Mouse (Mus musculus) thymus, adult 2 months (tissue): Measurements from ENCODE around the gene Fam84a. TPM values are rescaled to one million over a fixed set of nuclear protein-coding genes. Genes with fewer than 3 reads are reported as not detected.

Experiments
- DNase-seq: peaks from one replicate; pipeline ENCODE4 v3.0.0; 2021
- H3K27ac ChIP-seq: fragments of 200-500 bp; 2 replicates; pipeline ENCODE4 v1.5.1; 2012; ENCODE audit warnings: low read length, control low read depth; ENCODE audit not compliant: control insufficient read depth, insufficient read depth
- H3K27me3 ChIP-seq: fragments of 200-500 bp; 2 replicates; pipeline ENCODE4 v1.6.1; 2012; ENCODE audit warnings: mild to moderate bottlenecking, low read length, moderate library complexity, mixed read lengths; ENCODE audit not compliant: control insufficient read depth, insufficient read depth
- H3K36me3 ChIP-seq: fragments of 200-500 bp; 2 replicates; pipeline ENCODE4 v1.6.1; 2012; ENCODE audit warnings: mild to moderate bottlenecking, low read length, moderate library complexity; ENCODE audit not compliant: control insufficient read depth, insufficient read depth
- H3K4me1 ChIP-seq: fragments of 200-500 bp; replicated peaks from 2 replicates; pipeline ENCODE4 v1.6.1; 2012; ENCODE audit warnings: low read length; ENCODE audit not compliant: control insufficient read depth, insufficient read depth
- H3K4me3 ChIP-seq: fragments of 200-500 bp; 2 replicates; pipeline ENCODE4 v1.5.1; 2012; ENCODE audit warnings: mild to moderate bottlenecking, low read length, control low read depth, moderate library complexity; ENCODE audit not compliant: control insufficient read depth, insufficient read depth
- CTCF ChIP-seq: fragments of 200-500 bp; IDR thresholded peaks from 2 replicates; pipeline ENCODE4 v1.5.1; 2012; ENCODE audit warnings: mild to moderate bottlenecking, control low read depth, low read length, moderate library complexity, borderline replicate concordance; ENCODE audit not compliant: control insufficient read depth, poor library complexity, insufficient read depth; ENCODE audit errors: extremely low read depth
- POLR2A ChIP-seq: fragments of 200-500 bp; IDR thresholded peaks from 2 replicates; pipeline ENCODE4 v1.6.1; 2012; ENCODE audit warnings: mild to moderate bottlenecking, low read length, control low read depth, moderate library complexity; ENCODE audit not compliant: control insufficient read depth, poor library complexity, insufficient read depth; ENCODE audit errors: extremely low read depth
- whole genome bisulfite sequencing: fragments of 180-500 bp; shearing (Covaris S2); methylation state at CpG from one replicate; pipeline ENCODE4 v1.1.7; 2018; 5-methylcytosine and 5-hydroxymethylcytosine counted together
- polyA plus RNA-seq: library from polyadenylated mRNA; depleted of rRNA; stranded (reverse); fragments of >200 nt; gene quantifications from 2 replicates; pipeline ENCODE4 v1.2.3, GENCODE M21; 2012; rRNA removed

Gene Fam84a
- polyA plus RNA-seq: 1.2 and 1.5 TPM in 2 replicates

DNA sequence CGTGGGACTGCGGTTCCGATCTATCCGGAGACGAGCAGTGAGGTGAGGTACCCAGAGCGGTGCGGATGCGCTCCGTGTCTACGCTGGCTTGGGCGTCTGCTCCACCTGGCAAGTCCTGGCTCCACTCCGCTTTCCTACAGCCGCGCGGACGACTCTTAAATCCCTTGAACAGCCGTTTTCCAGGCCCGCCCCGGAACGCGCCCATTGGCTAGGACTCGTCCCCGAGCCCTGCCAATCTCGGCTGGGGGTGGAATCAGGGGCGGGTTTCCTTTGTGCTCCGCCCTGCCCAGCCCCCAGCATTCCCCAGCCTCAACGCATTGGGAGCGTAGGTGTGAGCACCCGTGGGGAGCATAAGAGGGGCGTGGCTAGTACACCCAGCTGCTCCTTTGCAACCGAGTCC is at the start of gene Fam84a:
Fam84a (minus strand) TSS at position 134 of the 400 bp plus-strand sequence.
- WGBS: 6% methylated on average over 31 of the region's 31 CpGs

DNA sequence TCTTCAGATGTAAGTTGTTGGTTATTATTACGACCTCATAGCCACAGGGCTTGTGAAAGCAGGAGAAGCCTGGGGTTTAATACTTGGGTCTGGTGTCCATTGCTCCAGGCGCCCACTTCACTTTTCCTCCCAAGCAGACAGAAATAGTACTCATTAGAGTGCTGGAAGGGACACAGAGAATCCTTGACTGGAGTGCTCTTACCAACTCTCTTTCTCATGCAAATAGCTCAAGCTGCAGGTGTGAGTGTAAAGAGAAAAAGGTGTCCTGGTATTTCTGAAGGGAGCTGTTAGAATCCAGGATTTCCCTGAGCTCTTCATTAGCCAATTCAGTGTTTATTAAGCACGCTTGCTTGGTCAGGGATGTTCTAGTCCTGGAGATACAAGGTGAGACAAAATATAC is 43.6 kb upstream of the Fam84a start:
- no peaks in the 10 kb centered on the region for H3K27me3 ChIP-seq
- H3K4me3 ChIP-seq: no peak overlapping the region
- TF ChIP-seq CTCF: no peak
- no peak for TF ChIP-seq POLR2A
- no peaks in the 10 kb centered on the region for H3K4me1 ChIP-seq
- H3K27ac ChIP-seq: no peak overlapping the region
- no peak for DNase-seq
- WGBS: 68% methylated on average over 3 of the region's 3 CpGs
- no peaks in the 10 kb centered on the region for H3K36me3 ChIP-seq

More for the DNA sequence above, at the start of gene Fam84a:
- no peak for DNase-seq
- no peaks in the 10 kb centered on the region for H3K4me1 ChIP-seq
- H3K27me3 ChIP-seq: no peaks in the 10 kb centered on the region
- no peak within 1 kb of the TSS for H3K27ac ChIP-seq
- TF ChIP-seq CTCF (no peak), POLR2A (no peak)
- no peak within 1 kb of the TSS for H3K4me3 ChIP-seq
- H3K36me3 ChIP-seq: no peaks in the 10 kb centered on the region

- DNase-seq: no peak
- TF ChIP-seq CTCF: no peak
- no peak for TF ChIP-seq POLR2A
Measured at GRCm38 (mm10) chr12:14186689-14187195, 34.9 kb upstream of the Fam84a start.

DNA sequence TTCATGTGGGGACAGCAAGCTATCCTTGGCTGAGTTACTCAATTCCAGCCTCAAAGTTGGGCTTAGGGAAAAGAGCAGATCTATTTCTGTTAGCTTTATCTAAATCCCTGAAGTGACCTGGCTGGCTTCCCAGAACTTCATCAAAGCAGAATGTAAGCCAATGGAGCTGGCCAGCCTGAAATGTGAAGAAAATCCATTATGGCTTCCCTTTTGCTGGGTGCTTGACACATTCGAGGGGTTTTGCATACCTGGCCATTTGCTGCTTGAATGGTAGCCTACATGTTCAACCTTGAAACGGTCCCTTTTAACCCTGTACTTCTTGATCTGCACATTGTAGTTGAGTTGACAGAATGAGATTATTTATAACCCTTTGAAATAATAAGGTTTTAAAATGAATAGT is 13.9 kb upstream of the Fam84a start:
- DNase-seq: no peak
- no peaks in the 10 kb centered on the region for H3K27me3 ChIP-seq
- no peak overlapping the region for H3K4me3 ChIP-seq
- TF ChIP-seq CTCF: no peak
- no peak for TF ChIP-seq POLR2A
- H3K27ac ChIP-seq: no peak overlapping the region
- 70% methylated on average over 2 of the region's 2 CpGs for WGBS
- no peaks in the 10 kb centered on the region for H3K4me1 ChIP-seq
- H3K36me3 ChIP-seq: no peaks in the 10 kb centered on the region

More at GRCm38 (mm10) chr12:14186689-14187195, 34.9 kb upstream of the Fam84a start:
- Histone ChIP-seq H3K36me3 (no peaks in the 10 kb centered on the region), H3K27me3 (no peaks in the 10 kb centered on the region), H3K27ac (no peak overlapping the region), H3K4me1 (no peaks in the 10 kb centered on the region), H3K4me3 (no peak overlapping the region)
- 85% methylated on average over 3 of the region's 3 CpGs for WGBS

- TF ChIP-seq CTCF (no peak), POLR2A (no peak)
- WGBS: 90% methylated on average over 1 of the region's 1 CpGs
- no peaks in the 10 kb centered on the region for H3K4me1 ChIP-seq
- no peaks in the 10 kb centered on the region for H3K36me3 ChIP-seq
- no peak overlapping the region for H3K27ac ChIP-seq
- H3K27me3 ChIP-seq: no peaks in the 10 kb centered on the region
- DNase-seq: no peak
- no peak overlapping the region for H3K4me3 ChIP-seq
Measured at GRCm38 (mm10) chr12:14164936-14165335, 13.1 kb upstream of the Fam84a start.

DNA sequence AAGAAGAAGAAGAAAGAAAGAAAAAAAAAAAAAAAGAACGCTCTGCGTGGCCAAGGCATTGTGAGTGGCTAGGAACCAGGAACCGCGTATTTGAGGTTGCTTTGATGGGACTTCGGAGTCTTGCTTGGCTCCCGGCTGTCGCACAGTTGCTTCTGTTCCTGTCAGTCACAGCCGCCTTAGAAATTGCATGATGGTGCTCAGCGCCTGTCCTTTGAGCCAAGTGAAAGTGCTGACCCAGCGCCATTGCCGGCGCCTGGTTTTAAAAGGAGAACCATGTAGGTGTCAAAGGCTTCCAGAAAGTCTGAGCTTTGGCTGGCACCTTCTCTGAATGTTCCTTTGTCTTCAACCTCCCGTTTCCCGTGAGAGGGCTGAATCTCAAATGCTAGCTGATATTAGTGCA is 572 bp upstream of the Fam84a start:
- no peaks in the 10 kb centered on the region for H3K4me1 ChIP-seq
- H3K36me3 ChIP-seq: no peaks in the 10 kb centered on the region
- H3K27me3 ChIP-seq: no peaks in the 10 kb centered on the region
- no peak for DNase-seq
- H3K27ac ChIP-seq: no peak overlapping the region
- WGBS: 5% methylated on average over 14 of the region's 14 CpGs
- H3K4me3 ChIP-seq: no peak overlapping the region
- no peak for TF ChIP-seq POLR2A
- TF ChIP-seq CTCF: no peak

GRCm38 (mm10) chr12:14150936-14151631 is 770 bp downstream of the Fam84a start:
- no peaks in the 10 kb centered on the region for H3K36me3 ChIP-seq
- TF ChIP-seq CTCF: no peak
- TF ChIP-seq POLR2A: no peak
- DNase-seq: no peak
- 12% methylated on average over 19 of the region's 19 CpGs for WGBS
- H3K27me3 ChIP-seq: no peaks in the 10 kb centered on the region
- no peaks in the 10 kb centered on the region for H3K4me1 ChIP-seq
- H3K4me3 ChIP-seq: no peak overlapping the region
- H3K27ac ChIP-seq: no peak overlapping the region
